Mouse (Mus musculus) layer of hippocampus, postnatal 10 days (tissue): Measurements from ENCODE around the gene Arfgap3. TPM values are rescaled to one million over a fixed set of nuclear protein-coding genes. Genes with fewer than 3 reads are reported as not detected.
"Not testable (repeated sequence)": the region's sequence is repeated elsewhere in the genome, so short reads cannot be mapped to it uniquely, and the experiment has no call there.

ENCODE experiments used
- DNase-seq, 2 experiments: peaks; one replicate each; pipeline ENCODE4 v3.0.0; 2021; ENCODE audit warnings: low spot score in 2 of 2
- total RNA-seq, 2 experiments: library from RNA; stranded (reverse); gene quantifications; 2 replicates each; pipeline ENCODE4 v1.2.3; 2021

Gene Arfgap3
- total RNA-seq, 2 experiments from 2014 or later = 19.8 to 22.7 TPM

DNA sequence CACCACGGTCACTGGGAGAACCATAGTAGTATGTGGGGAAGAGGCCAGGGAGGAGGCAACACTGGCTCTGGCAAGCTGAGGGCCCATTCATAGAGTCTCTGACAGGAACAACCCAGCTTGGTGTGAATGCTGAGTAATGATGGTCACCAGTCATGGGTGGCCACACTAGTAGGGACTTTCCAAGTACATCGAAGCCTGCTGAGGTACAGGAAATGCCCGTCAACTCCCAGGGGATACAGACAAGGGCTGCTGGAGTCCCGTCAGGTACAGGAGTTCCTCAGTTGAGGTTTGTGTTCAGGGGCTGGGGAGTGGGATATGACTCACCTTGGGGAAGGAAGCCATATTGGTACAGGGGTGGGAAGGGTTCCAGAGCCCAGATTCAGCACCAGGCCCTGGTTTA, 54.0 kb downstream of the Arfgap3 start:
- DNase-seq = no peak

DNA sequence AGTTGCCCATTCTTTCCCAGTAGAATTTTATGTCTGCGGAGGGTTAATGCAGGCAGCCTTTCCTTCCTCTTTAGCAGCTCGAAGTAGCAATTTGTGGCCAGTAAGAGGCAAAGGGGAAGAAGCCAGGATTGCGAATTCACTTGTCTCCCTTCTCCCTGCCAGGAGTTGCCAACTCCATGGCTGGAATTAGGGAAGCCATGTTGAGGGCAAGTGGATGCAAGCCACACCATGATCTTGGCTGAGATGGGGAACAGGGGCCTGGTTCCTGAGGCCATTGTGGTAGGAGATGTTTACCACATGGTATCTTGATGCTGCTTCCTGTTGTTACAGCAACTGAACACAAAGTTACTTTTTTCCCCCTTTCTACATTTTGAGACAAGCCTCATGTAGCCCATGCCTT, 55.1 kb downstream of the Arfgap3 start:
- DNase-seq = no peak

DNA sequence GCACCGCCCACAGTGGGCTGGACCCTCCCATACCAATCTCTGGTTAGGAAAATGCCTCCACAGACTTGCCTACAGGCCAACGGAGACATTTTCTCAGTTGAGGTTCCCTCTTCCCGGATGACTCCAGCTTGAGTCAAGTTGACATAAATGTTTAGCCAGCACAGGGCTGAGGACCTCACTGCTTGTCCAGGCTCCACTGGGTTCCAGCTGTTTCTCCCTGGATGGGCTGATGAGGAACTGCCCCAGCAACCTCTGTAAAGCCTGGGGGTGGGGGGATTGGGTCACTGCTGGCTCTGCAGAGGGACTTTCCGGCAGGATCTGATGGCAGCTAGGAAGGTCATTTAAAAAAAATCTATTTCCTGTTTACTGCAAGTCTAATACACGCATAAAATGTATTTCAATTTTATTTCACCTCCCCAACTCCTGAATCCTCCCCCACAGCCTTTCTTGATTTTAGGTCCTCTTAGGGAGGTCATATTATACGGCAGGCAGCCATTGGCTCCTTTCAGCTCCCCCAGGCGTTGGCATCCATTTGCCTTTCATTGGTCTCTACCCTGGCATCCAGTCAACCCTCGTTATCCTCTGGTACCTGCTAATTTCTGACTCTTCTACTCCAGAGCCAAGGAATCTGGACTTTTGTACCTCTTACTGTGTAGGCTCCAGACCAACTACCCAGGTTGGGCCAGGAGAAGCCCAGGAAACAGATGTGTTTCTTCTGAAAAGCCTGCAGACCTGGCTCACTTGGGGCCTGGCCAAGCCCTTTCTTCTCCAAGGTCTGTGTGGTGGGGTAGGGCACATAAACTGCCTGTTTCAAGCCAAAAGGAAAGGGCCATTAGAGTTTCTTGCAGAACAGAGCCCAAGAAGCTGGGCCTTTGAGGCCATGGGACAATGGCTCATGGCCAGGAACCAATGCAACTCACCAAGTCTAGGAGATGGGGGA, 56.1 kb downstream of the Arfgap3 start:
- DNase-seq = peak in 1 of 2 experiments; percentile 42

DNA sequence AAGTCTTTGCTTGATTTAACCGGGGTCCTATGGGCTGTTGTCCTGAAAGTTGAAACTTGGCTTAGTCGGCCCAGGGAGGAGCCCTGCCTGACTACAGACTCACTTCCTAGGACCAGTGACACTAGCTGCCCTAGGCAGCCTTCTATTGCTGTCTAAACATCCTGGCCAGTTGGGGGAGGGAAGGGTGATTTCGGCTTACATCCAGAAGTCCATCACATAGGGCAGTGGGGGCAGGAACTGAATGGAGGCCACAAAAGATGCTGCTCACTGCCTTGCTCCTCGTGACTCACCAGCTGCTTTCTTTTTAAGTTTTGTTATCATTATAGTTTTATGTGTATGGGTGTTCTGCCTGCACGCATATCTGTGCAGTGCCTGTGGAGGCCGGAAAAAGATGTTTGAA, 56.9 kb downstream of the Arfgap3 start:
- no peak for DNase-seq

DNA sequence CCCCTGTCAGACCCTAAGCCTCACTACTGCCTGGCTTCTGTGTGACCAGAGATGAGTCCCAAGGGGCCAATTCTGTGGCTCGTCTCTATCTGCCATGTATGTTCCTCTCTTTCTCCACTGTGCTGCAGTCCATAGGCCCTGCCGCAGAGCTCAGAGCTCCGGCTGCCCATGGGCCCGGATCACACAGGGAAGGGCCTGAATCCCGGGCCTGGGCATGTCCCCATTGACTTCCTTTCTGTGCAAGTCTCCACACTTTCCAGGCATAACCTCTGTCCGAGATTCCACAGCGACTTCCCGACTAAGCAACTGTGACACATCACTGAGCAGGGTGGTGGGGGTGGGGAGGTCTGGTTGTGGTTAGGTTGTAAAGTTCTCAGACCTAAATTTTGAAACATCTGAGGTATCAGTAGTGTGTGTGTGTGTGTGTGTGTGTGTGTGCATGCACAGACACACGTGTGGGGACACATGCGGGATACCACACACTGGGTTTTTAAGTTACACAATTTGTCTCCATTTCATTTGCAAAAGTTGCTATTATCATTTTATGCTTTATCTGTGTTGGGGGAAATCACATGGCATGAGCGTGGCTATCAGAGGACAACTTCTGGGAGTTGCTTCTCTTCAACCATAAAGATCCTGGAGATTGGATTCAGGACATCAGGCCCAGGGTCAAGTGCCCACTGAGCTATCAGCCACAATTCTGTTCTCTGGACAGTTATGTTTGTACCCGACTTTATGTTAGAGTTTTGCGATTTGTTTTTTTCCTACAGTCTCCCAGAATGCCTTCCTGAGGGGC, 57.6 kb downstream of the Arfgap3 start:
- DNase-seq = no peak

DNA sequence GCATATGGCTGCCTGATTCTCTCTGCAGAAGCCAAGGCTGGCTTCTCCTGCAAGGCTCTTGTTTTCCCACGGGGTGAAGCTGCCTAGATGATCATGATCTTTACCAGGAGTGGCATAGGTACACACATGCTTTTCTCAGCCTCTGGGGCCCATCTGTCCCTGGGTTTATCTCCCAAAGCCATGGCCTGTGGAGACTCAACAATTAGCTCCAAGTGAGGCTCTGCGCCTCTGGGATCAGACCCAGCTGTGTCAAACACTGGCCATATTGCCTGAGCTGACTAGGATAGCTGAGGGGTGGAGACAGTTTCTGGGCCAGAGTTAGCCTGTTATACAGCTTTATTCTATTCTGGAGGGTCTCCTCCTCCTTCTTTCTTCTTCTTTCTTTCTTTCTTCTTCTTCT, 59.1 kb downstream of the Arfgap3 start:
- no peak for DNase-seq

DNA sequence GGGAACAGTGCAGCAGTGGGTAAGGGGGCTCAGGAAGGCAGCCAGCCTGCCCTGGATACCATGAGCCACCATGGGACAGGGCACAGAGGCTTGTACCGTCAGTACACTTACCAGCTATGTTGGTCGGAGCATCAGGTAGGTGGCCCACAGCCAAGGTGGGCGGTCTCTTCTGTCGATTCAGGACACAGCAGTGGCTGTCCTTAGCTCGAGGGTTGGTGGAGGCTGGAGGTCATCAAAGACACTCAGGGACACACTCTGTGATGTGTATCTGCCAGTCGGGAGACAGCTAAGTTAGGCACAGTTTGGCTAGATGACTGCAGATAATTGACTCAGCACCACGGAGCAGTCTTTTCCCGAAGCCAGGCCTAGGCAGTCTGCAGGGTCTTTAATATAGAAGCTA, 65.2 kb downstream of the Arfgap3 start:
- no peak for DNase-seq

DNA sequence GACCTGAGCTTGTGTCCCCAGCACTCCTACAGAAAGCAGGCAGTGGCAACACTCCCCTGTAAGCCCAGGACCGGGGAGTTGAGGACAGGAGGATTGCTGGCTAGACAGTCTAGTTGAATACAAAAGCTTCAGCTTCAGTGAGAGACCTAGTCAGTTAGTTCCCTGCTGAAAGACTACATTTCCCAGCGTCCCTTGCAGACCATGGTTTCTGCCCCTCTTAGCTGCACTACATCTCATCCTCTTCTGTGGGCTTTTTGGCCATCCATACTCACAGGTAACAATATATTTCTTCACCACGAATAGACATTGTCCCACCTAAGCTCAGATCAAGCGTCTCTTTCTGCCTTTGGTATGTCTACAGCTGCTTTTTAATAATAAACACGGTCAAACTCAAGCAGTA, 67.7 kb downstream of the Arfgap3 start:
- no peak for DNase-seq

DNA sequence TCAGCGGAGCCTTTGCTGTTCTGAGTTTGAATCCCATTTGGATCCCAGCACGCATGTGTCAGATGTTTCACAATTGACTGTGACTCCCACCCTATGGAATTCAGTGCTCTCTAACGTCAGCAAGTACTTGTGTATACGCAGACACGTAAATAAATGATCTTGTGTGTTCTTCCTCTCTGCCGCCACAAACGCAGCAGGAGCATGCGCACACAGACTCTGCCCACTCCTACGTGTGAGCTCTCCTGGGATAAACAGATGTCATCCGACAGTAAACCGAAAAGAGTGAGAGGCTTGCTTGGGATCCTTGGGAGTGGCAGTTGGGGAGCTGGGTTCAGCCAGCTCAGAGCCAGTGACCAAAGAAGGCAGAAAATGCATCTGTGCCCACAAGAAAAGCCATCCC, 68.7 kb downstream of the Arfgap3 start:
- DNase-seq = peak in 1 of 2 experiments; percentile 9

DNA sequence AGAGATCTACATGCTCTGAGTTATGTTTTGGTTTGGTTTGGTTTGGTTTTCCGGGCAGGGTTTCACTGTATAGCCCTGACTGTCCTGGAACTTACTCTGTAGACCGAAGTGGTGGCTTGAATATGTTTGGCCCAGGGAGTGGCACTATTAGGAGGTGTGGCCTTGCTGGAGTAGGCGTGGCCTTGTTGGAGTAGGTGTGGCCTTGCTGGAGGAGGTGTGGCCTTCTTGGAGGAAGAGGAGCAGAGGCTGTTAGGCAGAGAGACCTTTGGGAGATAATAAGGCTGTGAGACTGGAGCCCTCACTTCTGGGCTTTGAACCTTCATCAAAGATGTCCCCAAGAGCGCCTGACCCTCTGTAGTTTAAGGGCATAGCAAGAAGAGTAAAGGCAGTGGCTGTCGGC, 71.5 kb downstream of the Arfgap3 start:
- no peak for DNase-seq

DNA sequence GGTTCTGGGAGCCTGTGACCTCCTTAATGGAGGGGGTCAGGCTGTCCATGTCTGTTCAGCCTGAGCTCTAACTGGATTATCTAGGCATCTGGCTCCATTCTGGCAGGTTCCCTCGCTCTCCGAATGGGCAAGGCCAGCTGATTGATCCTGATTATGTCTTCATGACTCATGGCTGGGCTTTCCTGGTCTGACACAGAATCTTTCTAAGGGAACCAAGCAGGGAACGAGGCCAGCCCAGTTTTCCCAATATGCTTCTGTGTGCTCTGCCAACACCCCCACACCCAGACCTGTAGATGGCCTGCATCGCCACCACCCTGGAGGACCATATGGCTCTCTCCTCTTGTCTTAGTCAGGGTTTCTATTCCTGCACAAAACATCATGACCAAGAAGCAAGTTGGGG, 72.6 kb downstream of the Arfgap3 start:
- DNase-seq = no peak

DNA sequence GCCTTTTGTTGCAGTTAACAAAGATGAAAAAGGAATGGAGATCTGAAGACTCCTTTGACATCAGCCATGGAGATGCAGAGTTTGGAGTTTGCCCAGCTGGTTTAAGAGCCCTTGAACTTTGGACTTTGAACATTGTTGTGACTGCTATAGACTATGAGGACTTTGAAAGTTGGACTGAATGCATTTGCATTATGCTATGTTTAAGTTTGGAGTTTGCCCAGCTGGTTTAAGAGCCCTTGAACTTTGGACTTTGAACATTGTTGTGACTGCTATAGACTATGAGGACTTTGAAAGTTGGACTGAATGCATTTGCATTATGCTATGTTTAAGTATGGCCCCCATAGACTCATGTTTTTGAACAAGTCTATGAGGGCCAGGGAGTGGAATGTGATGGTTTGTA, 75.8 kb downstream of the Arfgap3 start:
- DNase-seq = not testable (repeated sequence)

DNA sequence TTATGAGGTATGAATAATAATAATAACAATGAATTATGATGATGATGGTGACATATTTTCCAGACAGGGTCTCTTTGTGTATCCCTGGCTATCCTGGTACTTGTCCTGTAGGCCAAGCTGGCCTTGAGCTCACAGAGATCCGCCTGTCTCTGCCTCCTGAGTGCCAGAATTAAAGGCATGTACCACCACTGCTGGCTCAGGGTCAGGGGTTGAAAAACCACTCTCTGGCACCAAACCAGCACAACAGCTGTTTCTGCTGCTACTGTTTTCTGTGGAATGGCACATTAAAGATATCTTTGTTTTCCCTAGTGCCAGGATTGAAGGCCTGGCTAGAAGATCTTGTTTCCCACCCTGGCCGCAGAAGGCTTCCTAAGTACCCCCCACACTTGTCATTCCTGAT, 77.0 kb downstream of the Arfgap3 start:
- DNase-seq = no peak

DNA sequence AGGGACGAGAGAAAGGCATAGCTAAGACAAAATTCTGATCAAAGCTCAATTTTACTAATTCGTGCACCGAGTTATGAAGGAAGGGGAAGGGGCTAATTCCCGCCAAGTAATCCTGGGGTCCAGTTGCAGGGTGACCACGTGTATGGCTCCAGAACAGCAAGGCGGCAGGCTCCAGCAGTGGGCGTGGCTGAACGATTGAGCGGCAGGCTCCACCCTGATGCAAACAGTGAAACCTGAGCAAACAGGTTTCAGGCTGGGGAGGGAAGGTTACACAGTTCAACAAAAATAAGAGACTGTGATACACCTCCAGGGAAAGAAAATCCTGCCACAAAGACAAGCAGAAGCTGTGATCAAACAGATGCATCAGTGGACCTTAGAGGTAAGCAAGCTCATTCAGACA, 78.8 kb downstream of the Arfgap3 start:
- not testable (repeated sequence) for DNase-seq

DNA sequence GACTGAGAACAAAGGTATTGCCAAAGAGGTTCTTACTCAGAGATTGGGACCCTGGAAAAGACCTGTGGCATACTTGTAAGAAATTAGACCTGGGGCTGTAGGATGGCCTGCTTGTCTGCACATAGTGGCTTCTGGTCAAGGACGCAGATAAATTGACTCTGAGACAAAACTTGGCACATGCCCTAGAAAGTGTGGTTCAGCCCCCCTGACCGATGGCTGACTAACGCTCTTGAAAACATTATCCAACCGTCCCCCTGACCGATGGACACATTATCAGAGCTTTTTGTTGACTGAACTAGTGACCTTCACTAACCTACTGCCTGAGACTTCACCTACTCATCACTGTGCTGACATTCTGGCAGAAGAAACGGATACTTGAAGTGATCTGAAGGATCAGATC, 80.1 kb downstream of the Arfgap3 start:
- DNase-seq = not testable (repeated sequence)

DNA sequence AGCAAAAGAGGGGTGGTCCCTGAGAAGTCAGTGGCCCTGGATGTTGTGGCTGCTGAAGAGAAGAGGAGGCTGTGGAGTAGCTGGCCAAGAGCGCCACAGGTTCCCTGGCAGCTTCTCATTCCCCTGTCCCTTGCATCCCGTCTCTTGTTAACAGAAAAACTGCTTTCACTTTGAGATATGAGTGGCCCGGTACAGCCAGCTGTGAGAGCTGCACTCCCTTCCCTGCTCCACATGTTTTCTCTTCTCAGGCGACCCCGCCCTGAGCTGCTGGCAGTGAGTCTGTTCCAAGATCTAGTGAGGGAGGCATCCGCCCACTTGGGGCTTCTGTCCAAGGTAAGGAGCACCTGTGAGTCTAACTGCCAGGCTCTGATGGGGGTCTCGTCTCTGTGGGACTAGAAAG, 81.6 kb downstream of the Arfgap3 start:
- DNase-seq = not testable (repeated sequence)

DNA sequence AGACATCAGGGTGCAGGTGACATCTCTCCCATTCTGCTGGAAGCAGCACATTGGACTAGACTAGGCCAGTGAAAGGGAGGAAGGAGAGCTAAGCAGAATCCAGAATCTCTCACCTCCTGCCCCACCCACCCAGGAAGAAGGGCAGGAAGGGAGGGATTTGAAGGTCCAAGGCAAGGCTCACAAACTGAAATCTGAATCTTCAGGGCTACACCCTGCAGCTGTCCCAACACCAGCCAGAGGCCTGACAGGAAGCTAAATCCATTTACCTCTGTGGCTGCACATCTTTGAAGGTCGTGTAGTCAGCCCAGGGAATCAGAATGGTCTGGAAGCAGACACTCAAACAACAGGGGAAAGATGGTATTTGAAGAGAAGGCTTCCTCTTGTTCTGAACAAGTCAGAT, 84.8 kb downstream of the Arfgap3 start:
- DNase-seq = no peak

DNA sequence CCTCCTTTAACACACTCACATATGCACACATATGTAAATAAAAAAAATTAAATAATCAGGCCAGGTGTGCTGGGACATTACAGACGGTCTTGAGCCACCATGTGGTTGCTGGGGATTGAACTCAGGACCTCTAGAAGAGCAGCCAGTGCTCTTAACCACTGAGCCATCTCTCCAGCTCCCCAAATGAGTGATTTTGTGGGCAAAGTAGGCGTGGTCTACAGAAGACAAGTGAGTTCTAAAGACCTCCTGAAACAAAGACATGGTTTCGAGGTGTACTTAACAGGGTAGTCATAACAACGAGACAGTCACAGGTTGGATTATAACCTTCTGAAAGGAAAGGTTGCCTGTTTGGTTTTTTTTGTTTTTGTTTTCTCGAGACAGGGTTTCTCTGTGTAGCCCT, 86.6 kb downstream of the Arfgap3 start:
- no peak for DNase-seq

DNA sequence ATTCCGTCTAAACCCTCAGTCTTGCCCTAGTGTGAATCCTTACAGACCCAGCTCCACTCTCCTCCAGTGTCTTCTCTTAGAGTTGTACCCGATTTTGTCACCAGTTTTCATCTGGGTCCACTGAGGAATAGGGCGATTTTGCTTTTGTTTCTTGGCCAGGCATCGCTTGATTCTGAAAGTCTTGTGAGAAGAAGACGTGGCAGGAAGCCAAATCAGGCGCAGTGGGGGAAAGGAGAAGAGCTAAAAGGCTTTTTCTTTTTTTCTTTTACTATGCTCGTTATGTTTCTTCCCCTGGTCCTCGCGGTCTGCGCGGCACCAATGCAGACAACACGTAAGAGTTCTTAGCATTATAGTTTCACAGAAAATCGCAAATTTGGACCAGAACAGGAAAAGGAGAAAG, 92.1 kb downstream of the Arfgap3 start:
- no peak for DNase-seq

DNA sequence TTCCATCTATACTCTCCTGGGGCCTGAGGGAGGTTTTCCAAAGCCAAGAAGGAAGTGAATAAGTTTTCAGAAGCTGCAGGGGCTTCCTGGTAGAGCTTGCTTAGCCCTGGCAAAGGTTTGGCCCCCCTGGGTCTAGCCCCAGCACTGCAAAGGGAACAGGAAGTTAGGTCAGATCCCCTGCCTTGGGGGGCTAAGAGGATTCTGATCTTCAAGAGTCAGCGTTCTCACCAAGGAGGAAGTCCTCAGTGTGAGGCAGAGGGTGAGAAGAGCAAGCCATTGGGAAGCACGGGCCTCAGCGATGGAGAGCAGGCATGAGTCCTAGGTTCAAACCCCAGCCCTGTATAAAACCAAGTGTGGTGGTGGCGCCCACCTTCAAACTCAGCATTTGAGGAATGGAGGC, 93.6 kb downstream of the Arfgap3 start:
- DNase-seq = no peak

DNA sequence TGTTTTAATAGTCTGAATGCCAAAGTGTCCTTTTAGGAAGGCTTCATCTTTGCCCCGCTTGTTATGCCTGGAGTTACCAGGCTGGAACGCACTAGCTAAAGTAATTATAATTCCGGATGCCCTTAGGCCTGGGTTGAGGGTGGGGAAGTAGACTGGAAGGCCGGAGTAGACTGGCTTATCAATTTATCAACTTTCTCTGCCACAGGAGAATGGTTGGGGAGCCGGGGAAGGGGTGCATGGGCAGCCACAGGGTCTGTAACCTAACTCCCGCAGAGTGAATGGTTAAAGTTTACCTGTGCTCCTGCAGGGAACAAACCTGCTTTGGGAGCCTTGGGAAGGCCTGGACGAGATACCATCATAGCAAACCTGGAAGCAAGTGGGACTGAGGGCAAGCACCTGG, 94.1 kb downstream of the Arfgap3 start:
- no peak for DNase-seq

DNA sequence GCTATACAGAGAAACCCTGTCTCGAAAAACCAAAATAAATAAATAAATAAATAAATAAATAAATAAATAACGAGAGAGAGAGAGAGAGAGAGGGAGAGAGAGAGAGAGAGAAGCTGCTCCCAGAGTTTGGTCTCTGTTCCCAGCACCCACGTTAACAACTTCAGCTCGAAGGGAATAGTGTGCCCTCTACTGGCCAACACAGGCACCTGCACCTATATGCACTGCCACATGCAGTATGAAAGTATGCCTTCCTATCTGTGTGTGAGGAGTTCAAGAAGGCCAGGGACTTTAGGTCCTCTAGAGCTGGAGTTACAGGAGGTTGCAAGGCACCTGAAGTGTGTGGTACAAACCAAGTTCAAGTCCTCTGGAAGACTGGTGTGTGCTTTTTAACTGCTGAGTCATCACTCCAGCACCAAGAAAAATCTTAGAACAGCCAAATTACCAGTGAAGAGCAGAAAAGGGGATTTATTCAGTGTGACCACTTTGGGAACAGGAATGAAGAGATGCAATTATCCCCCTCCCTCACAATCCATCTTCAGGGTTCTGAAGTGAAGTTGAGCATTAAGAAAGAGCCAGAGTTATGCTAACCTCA, 94.8 kb downstream of the Arfgap3 start:
- no peak for DNase-seq
